Mouse (Mus musculus) common myeloid progenitor, adult 5-6 weeks (primary cell): ENCODE measurements at regions not wholly inside any gene's neighbourhood (a gene's known extent, or its start where the extent isn't known, plus 50 kb on each side); places are given as distances from the start of the nearest gene placed in this dataset.

Source experiments
- ATAC-seq: replicated peaks from 2 replicates; pipeline ENCODE4 v1.8.0; 2016; ENCODE audit warnings: low read depth, mild to moderate bottlenecking, moderate TSS enrichment, inconsistent platforms; ENCODE audit not compliant: poor library complexity, severe bottlenecking

GRCm38 (mm10) chr14:72121006-72121405 is 370.6 kb downstream of the Gm9195 start:
- ATAC-seq, result no peak

- ATAC-seq, result no peak
Observed at GRCm38 (mm10) chr14:72116842-72117241, 374.8 kb downstream of the Gm9195 start.

- peak; percentile 95 for ATAC-seq
Observed at GRCm38 (mm10) chr14:72113377-72113993, 378.2 kb downstream of the Gm9195 start.

GRCm38 (mm10) chr14:72110689-72111088 is 380.9 kb downstream of the Gm9195 start:
- ATAC-seq, result no peak

- no peak for ATAC-seq
Observed at GRCm38 (mm10) chr14:72091579-72091978, 400.1 kb downstream of the Gm9195 start.

- 0 out of 2 replicates have a peak, but pooled peaks have one; percentile 22 for ATAC-seq
Observed at GRCm38 (mm10) chr14:72081473-72081872, 410.2 kb downstream of the Gm9195 start.

- ATAC-seq, result no peak
Observed at GRCm38 (mm10) chr14:72064111-72064812, 427.4 kb downstream of the Gm9195 start.

- no peak for ATAC-seq
Observed at GRCm38 (mm10) chr14:72042881-72043236, 448.8 kb downstream of the Gm9195 start.

GRCm38 (mm10) chr14:72042112-72042880 is 449.3 kb downstream of the Gm9195 start:
- ATAC-seq, result no peak

GRCm38 (mm10) chr14:72030396-72030795 is 461.2 kb downstream of the Gm9195 start:
- no peak for ATAC-seq

GRCm38 (mm10) chr14:72027362-72028020 is 464.1 kb downstream of the Gm9195 start:
- no peak for ATAC-seq

GRCm38 (mm10) chr14:72004371-72004770 is 487.3 kb downstream of the Gm9195 start:
- no peak for ATAC-seq

- no peak for ATAC-seq
Observed at GRCm38 (mm10) chr14:72002205-72003138, 489.2 kb downstream of the Gm9195 start.

GRCm38 (mm10) chr14:71973016-71973415 is 518.6 kb downstream of the Gm9195 start:
- no peak for ATAC-seq

- no peak for ATAC-seq
Observed at GRCm38 (mm10) chr14:71972521-71972920, 519.1 kb downstream of the Gm9195 start.

GRCm38 (mm10) chr14:71967646-71968045 is 524.0 kb downstream of the Gm9195 start:
- ATAC-seq, result no peak

- ATAC-seq, result no peak
Observed at GRCm38 (mm10) chr14:71963389-71964169, 528.1 kb downstream of the Gm9195 start.

GRCm38 (mm10) chr14:71948701-71949100 is 542.9 kb downstream of the Gm9195 start:
- ATAC-seq, result no peak

GRCm38 (mm10) chr14:71937157-71937485 is 554.5 kb downstream of the Gm9195 start:
- ATAC-seq, result no peak
